Mouse (Mus musculus) lung, adult 2 months (tissue): ENCODE results near the gene Ppp1r17.
A peak's percentile ranks its signal among the peaks of the same experiment; 100 is the strongest.

ENCODE experiments used
- CTCF ChIP-seq: fragments of 200-500 bp; IDR thresholded peaks from 2 replicates; pipeline ENCODE4 v1.5.1; 2011; ENCODE audit warnings: mild to moderate bottlenecking, low read length, control low read depth; ENCODE audit not compliant: insufficient read depth
- POLR2A ChIP-seq: fragments of 200-500 bp; IDR thresholded peaks from 2 replicates; pipeline ENCODE4 v1.6.1; 2011; ENCODE audit warnings: low read depth, mild to moderate bottlenecking, control low read depth, low read length, borderline replicate concordance; ENCODE audit errors: extremely low read depth

GRCm38 (mm10) chr6:56025533-56025932 lies 8.2 kb downstream of the Ppp1r17 start:
- no peak for TF ChIP-seq POLR2A
- TF ChIP-seq CTCF = 0 out of 2 replicates have a peak, but pooled peaks have one; percentile 10
